27 mouse cellular contexts compared by ENCODE assay signal in the genomic region with DNA sequence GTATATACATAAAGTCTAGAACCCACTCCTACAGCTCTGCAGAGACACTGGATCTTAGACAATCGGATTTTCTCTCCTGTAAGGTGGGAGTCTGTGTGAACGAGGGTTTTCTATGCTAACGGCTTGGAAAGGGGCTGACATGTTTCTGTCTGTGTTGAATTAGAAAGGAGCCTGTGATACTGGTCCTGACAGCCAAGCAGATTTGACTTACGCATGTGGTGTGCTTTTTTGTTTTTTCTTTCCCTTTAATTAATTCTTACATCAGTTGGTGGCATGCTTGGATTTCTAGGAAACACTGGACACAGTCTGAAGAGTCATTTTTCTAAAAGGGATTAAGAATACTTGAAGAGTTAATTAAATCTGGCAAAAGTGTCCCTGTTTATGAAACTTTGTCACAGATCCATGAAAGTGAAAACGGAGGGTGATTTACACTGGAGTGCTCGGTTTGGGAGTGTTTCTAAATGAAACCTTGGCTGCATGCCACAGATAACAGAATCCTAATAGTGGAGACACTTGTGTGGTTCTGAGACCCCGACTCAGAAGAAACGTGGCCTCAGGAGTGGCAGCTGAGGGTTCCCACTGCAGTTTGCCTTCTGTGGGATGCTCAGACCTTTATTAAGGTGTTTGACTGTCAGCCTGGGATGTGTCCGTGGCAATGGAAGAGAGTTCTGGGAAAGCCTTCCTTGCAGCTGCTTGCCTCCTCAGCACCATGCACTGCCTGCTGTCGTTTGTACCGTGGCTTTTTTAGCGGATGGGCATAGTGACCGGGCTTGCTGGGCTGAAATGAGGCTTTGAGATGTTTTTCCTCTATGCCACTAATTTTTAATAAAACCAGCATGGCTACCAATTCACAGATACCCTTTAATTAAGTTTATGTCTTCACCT. TPM values are rescaled to one million over a fixed set of nuclear protein-coding genes. Genes with fewer than 3 reads are reported as not detected.
DNase-seq lines count a peak whose midpoint lies in the region; ATAC-seq and TF ChIP-seq lines count a peak whose summit lies in the region.
"Had no signal": no experiment of that assay in that cellular context is flagged by ENCODE, and none has a peak within 500 bp of the region (broad histone marks: within the 10 kb centered on the region; RNA-seq: fewer than 3 reads in every experiment).

No protein-coding gene starts in this region.

- 43% methylated on average over 13 of the region's 13 CpGs for WGBS in hindbrain, postnatal 0 days
- WGBS in hindbrain, embryonic 14.5 days: 69% methylated on average over 13 of the region's 13 CpGs
- whole genome bisulfite sequencing in midbrain, postnatal 0 days: 56% methylated on average over 13 of the region's 13 CpGs
- 64% methylated on average over 13 of the region's 13 CpGs for WGBS in midbrain, embryonic 15.5 days
- 57% methylated on average over 13 of the region's 13 CpGs for WGBS in limb, embryonic 15.5 days

- H3K4me2 ChIP-seq in hindbrain, postnatal 0 days (ENCODE audit: low read depth, low read length): peak overlapping the region; percentile 26; the same call in 1 of the 2 replicates
- no peak overlapping the region for H3K4me2 ChIP-seq in hindbrain, embryonic 14.5 days (replicated peaks)
- no peak overlapping the region for H3K4me2 ChIP-seq in midbrain, postnatal 0 days (ENCODE audit: low read depth, low read length, poor library complexity, severe bottlenecking)
- no peak overlapping the region for H3K4me2 ChIP-seq in midbrain, embryonic 15.5 days
- no peak overlapping the region for H3K4me2 ChIP-seq in limb, embryonic 15.5 days
- H3K4me2 ChIP-seq: embryonic facial prominence, embryonic 15.5 days; liver, embryonic 15.5 days; midbrain, embryonic 12.5 days; neural tube, embryonic 15.5 days had no signal

- H3K4me3 ChIP-seq in hindbrain, postnatal 0 days (ENCODE audit: low read length): no peak overlapping the region
- H3K4me3 ChIP-seq in hindbrain, embryonic 14.5 days (replicated peaks; ENCODE audit: low read length): no peak overlapping the region
- no peak overlapping the region for H3K4me3 ChIP-seq in midbrain, postnatal 0 days (ENCODE audit: low read depth, low read length)
- no peak overlapping the region for H3K4me3 ChIP-seq in midbrain, embryonic 15.5 days
- H3K4me3 ChIP-seq in limb, embryonic 15.5 days: no peak overlapping the region
- H3K4me3 ChIP-seq: embryonic facial prominence, embryonic 15.5 days; liver, embryonic 15.5 days; midbrain, embryonic 12.5 days; neural tube, embryonic 15.5 days had no signal

- no peak for ATAC-seq in hindbrain, postnatal 0 days
- no peak for ATAC-seq in hindbrain, embryonic 14.5 days (ENCODE audit: low FRiP score)
- no peak for ATAC-seq in midbrain, postnatal 0 days (ENCODE audit: low FRiP score)
- no peak for ATAC-seq in midbrain, embryonic 15.5 days (replicated peaks)
- ATAC-seq in limb, embryonic 15.5 days (ENCODE audit: insufficient number of reproducible peaks, low FRiP score, low TSS enrichment, low read depth): 0 out of 2 replicates have a peak, but pooled peaks have one; percentile 40
- ATAC-seq: lung, postnatal 0 days had no signal

- TF ChIP-seq CTCF in hindbrain, postnatal 0 days (IDR thresholded peaks at IDR 0.05; ENCODE audit: low read depth): no peak
- no peak for TF ChIP-seq CTCF in midbrain, postnatal 0 days (IDR thresholded peaks at IDR 0.05)

- H3K9ac ChIP-seq in hindbrain, postnatal 0 days (replicated peaks; ENCODE audit: low read length): no peak overlapping the region
- no peak overlapping the region for H3K9ac ChIP-seq in hindbrain, embryonic 14.5 days
- H3K9ac ChIP-seq in midbrain, postnatal 0 days (replicated peaks; ENCODE audit: low read length, poor library complexity, severe bottlenecking): no peak overlapping the region
- no peak overlapping the region for H3K9ac ChIP-seq in midbrain, embryonic 15.5 days
- no peak overlapping the region for H3K9ac ChIP-seq in limb, embryonic 15.5 days
- H3K9ac ChIP-seq: embryonic facial prominence, embryonic 15.5 days; liver, embryonic 15.5 days; midbrain, embryonic 12.5 days; neural tube, embryonic 15.5 days had no signal

- no peak overlapping the region for H3K27ac ChIP-seq in hindbrain, postnatal 0 days
- H3K27ac ChIP-seq in hindbrain, embryonic 14.5 days: no peak overlapping the region
- no peak overlapping the region for H3K27ac ChIP-seq in midbrain, postnatal 0 days (ENCODE audit: low read depth, low read length)
- no peak overlapping the region for H3K27ac ChIP-seq in midbrain, embryonic 15.5 days
- peak overlapping the region; percentile 27; the same call in 1 of the 2 replicates for H3K27ac ChIP-seq in limb, embryonic 15.5 days
- H3K27ac ChIP-seq: embryonic facial prominence, embryonic 15.5 days; liver, embryonic 15.5 days; midbrain, embryonic 12.5 days; neural tube, embryonic 15.5 days had no signal

- 0 out of 2 replicates have a peak, but pooled peaks cover 5% of the 10 kb centered on the region for H3K36me3 ChIP-seq in hindbrain, postnatal 0 days (ENCODE audit: insufficient read depth, low read length)
- peaks cover 74% of the 10 kb centered on the region for H3K36me3 ChIP-seq in hindbrain, embryonic 14.5 days (replicated peaks; ENCODE audit: control insufficient read depth, insufficient read depth)
- H3K36me3 ChIP-seq in midbrain, postnatal 0 days (ENCODE audit: insufficient read depth, low read length): peaks cover 17% of the 10 kb centered on the region; the same call in 1 of the 2 replicates
- peaks cover 14% of the 10 kb centered on the region; the same call in 1 of the 2 replicates for H3K36me3 ChIP-seq in midbrain, embryonic 15.5 days (replicated peaks)
- peaks cover 74% of the 10 kb centered on the region for H3K36me3 ChIP-seq in limb, embryonic 15.5 days
- H3K36me3 ChIP-seq: liver, embryonic 15.5 days had no signal

- H3K27me3 ChIP-seq in hindbrain, postnatal 0 days (ENCODE audit: insufficient read depth, low read length): no peaks in the 10 kb centered on the region
- no peaks in the 10 kb centered on the region for H3K27me3 ChIP-seq in hindbrain, embryonic 14.5 days (ENCODE audit: control insufficient read depth, insufficient read depth, low read length)
- no peaks in the 10 kb centered on the region for H3K27me3 ChIP-seq in midbrain, postnatal 0 days (ENCODE audit: insufficient read depth, low read length)
- H3K27me3 ChIP-seq in midbrain, embryonic 15.5 days (replicated peaks): no peaks in the 10 kb centered on the region
- H3K27me3 ChIP-seq in limb, embryonic 15.5 days: no peaks in the 10 kb centered on the region
- H3K27me3 ChIP-seq: embryonic facial prominence, embryonic 15.5 days; liver, embryonic 15.5 days; midbrain, embryonic 12.5 days; neural tube, embryonic 15.5 days had no signal

- DNase-seq in heart, adult 11 months: peak; percentile 76
- no peak for DNase-seq in heart, adult 18-20 months
- DNase-seq in hindbrain, postnatal 0 days (ENCODE audit: low spot score): peak; percentile 31
- DNase-seq in hindbrain, embryonic 14.5 days (ENCODE audit: low spot score): no peak
- DNase-seq in midbrain, postnatal 0 days (ENCODE audit: low spot score): peak; percentile 17
- DNase-seq in embryo, embryonic 9.5 days (ENCODE audit: extremely low spot score): no peak
- DNase-seq: adrenal gland, adult 8-10 months; B cell, adult 2 months; kidney, adult 2 months; kidney, postnatal 36 days; spleen, adult 18-20 months; thymus, adult 18-20 months; thymus, postnatal 4 days had no signal

- H3K9me3 ChIP-seq in hindbrain, postnatal 0 days (ENCODE audit: low read length): no peaks in the 10 kb centered on the region
- no peaks in the 10 kb centered on the region for H3K9me3 ChIP-seq in hindbrain, embryonic 14.5 days (ENCODE audit: control insufficient read depth, low read length)
- H3K9me3 ChIP-seq in midbrain, postnatal 0 days (ENCODE audit: low read length): no peaks in the 10 kb centered on the region
- no peaks in the 10 kb centered on the region for H3K9me3 ChIP-seq in midbrain, embryonic 15.5 days
- no peaks in the 10 kb centered on the region for H3K9me3 ChIP-seq in limb, embryonic 15.5 days
- H3K9me3 ChIP-seq: embryonic facial prominence, embryonic 15.5 days; liver, embryonic 15.5 days; midbrain, embryonic 12.5 days; neural tube, embryonic 15.5 days had no signal

- no peaks in the 10 kb centered on the region for H3K4me1 ChIP-seq in hindbrain, postnatal 0 days (ENCODE audit: insufficient read depth, low read length)
- H3K4me1 ChIP-seq in hindbrain, embryonic 14.5 days (replicated peaks; ENCODE audit: control insufficient read depth, insufficient read depth, low read length): no peaks in the 10 kb centered on the region
- H3K4me1 ChIP-seq in midbrain, postnatal 0 days (ENCODE audit: insufficient read depth, low read length): no peaks in the 10 kb centered on the region
- no peaks in the 10 kb centered on the region for H3K4me1 ChIP-seq in midbrain, embryonic 15.5 days
- H3K4me1 ChIP-seq in limb, embryonic 15.5 days: peaks cover 10% of the 10 kb centered on the region; the same call in 1 of the 2 replicates
- H3K4me1 ChIP-seq: embryonic facial prominence, embryonic 15.5 days; liver, embryonic 15.5 days; midbrain, embryonic 12.5 days; neural tube, embryonic 15.5 days had no signal

RNA-seq across cellular contexts. Expression of gene Gm1113, which starts 35.8 kb away (rescaled TPM):
- not detected for total RNA-seq in heart, adult 18-20 months (2021)
- total RNA-seq in hindbrain, postnatal 0 days (2014; rRNA removed): not detected in 2 replicates
- not detected in 2 replicates for polyA plus RNA-seq in hindbrain, postnatal 0 days (2015; fragmentation: Nextera tagmentation; extraction: Ambion mirVana)
- not detected in 2 replicates for polyA plus RNA-seq in hindbrain, embryonic 14.5 days (2014; fragmentation: Nextera tagmentation; extraction: Ambion mirVana)
- not detected in 2 replicates for total RNA-seq in midbrain, postnatal 0 days (2014; rRNA removed)
- not detected in 2 replicates for polyA plus RNA-seq in midbrain, postnatal 0 days (2015; fragmentation: Nextera tagmentation; extraction: Ambion mirVana)
- not detected in 2 replicates for polyA plus RNA-seq in midbrain, embryonic 15.5 days (2015; fragmentation: Nextera tagmentation; extraction: Ambion mirVana)
- not detected in 2 replicates for polyA plus RNA-seq in limb, embryonic 15.5 days (2015; fragmentation: Nextera tagmentation; extraction: Ambion mirVana)
- total RNA-seq: adrenal gland, adult 8-10 months; gastrocnemius, adult 18-20 months; gastrocnemius, postnatal 4 days; heart, postnatal 10 days; left cerebral cortex, adult 18-20 months; megakaryocyte progenitor cell, adult 5-6 weeks had no signal
- polyA plus RNA-seq: embryonic facial prominence, embryonic 15.5 days; kidney, adult 2 months; limb, embryonic 11.5 days; liver, embryonic 15.5 days; lung, postnatal 0 days; midbrain, embryonic 12.5 days; neural tube, embryonic 15.5 days; stomach, embryonic 14.5 days had no signal

Comparison
In these comparisons a context has a peak if more than half of its experiments do, and no peak if none do; other contexts are left out.
1. DNase-seq: peak in heart, adult 11 months (single experiment), hindbrain, postnatal 0 days (single experiment) and midbrain, postnatal 0 days (single experiment); none in heart, adult 18-20 months (0 of 2), hindbrain, embryonic 14.5 days (single experiment) and embryo, embryonic 9.5 days (single experiment).